Comparison of ENCODE assay signal across 8 mouse cellular contexts in genomic region chr5:131585684-131586331, GRCm38 (mm10).
A peak's percentile ranks its signal among the peaks of the same experiment; 100 is the strongest.
DNase-seq lines count a peak whose midpoint lies in the region; ATAC-seq lines count a peak whose summit lies in the region.

No protein-coding gene starts in this region.

- no peaks in the 10 kb centered on the region for H3K9me3 ChIP-seq in embryonic facial prominence, embryonic 10.5 days
- H3K9me3 ChIP-seq in midbrain, embryonic 13.5 days: no peaks in the 10 kb centered on the region

- peaks cover 37% of the 10 kb centered on the region for H3K4me1 ChIP-seq in embryonic facial prominence, embryonic 10.5 days
- H3K4me1 ChIP-seq in midbrain, embryonic 13.5 days (replicated peaks): peaks cover 54% of the 10 kb centered on the region

- peak overlapping the region; percentile 57 for H3K27ac ChIP-seq in embryonic facial prominence, embryonic 10.5 days (replicated peaks)
- H3K27ac ChIP-seq in midbrain, embryonic 13.5 days: peak overlapping the region; percentile 80

- WGBS in embryonic facial prominence, embryonic 10.5 days: 50% methylated on average over 26 of the region's 26 CpGs
- WGBS in midbrain, embryonic 13.5 days: 13% methylated on average over 26 of the region's 26 CpGs

- 0 out of 2 replicates have a peak overlapping the region, but pooled peaks have one; percentile 0 for H3K4me3 ChIP-seq in embryonic facial prominence, embryonic 10.5 days
- no peak overlapping the region; the same call in 1 of the 2 replicates for H3K4me3 ChIP-seq in midbrain, embryonic 13.5 days (replicated peaks)

- H3K27me3 ChIP-seq in embryonic facial prominence, embryonic 10.5 days (replicated peaks; ENCODE audit: low read depth, poor library complexity, severe bottlenecking): peaks cover 87% of the 10 kb centered on the region
- H3K27me3 ChIP-seq in midbrain, embryonic 13.5 days: peaks cover 39% of the 10 kb centered on the region

- intact Hi-C loops in gastrocnemius, postnatal 14 days (cut with DNase I; ENCODE audit: low total_unique reads): no loop called here
- intact Hi-C loops in gastrocnemius, postnatal 36 days (cut with DNase I): no loop called here
- intact Hi-C loops in heart, postnatal 10 days (cut with DNase I): no loop called here

- ATAC-seq in midbrain, embryonic 13.5 days: peak; percentile 83
- ATAC-seq in megakaryocyte progenitor cell, adult 5-6 weeks (replicated peaks; ENCODE audit: poor library complexity): no peak

- H3K4me2 ChIP-seq in midbrain, embryonic 13.5 days (replicated peaks): peak overlapping the region; percentile 42

- H3K9ac ChIP-seq in midbrain, embryonic 13.5 days (replicated peaks): peak overlapping the region; percentile 39

- DNase-seq in gastrocnemius, postnatal 14 days: peak; percentile 18
- no peak for DNase-seq in gastrocnemius, postnatal 36 days
- peak; percentile 47 for DNase-seq in embryonic facial prominence, embryonic 10.5 days (ENCODE audit: low spot score)
- peak; percentile 57 to 61 for DNase-seq in heart, postnatal 10 days
- no peak for DNase-seq in right cerebral cortex, postnatal 14 days
- no peak for DNase-seq in layer of hippocampus, adult 11-12 months (ENCODE audit: low spot score)

- H3K36me3 ChIP-seq in embryonic facial prominence, embryonic 10.5 days (replicated peaks): no peaks in the 10 kb centered on the region
- no peaks in the 10 kb centered on the region for H3K36me3 ChIP-seq in midbrain, embryonic 13.5 days

Comparison
In these comparisons a context has a peak if more than half of its experiments do, and no peak if none do; other contexts are left out.
1. DNase-seq: peak in gastrocnemius, postnatal 14 days (single experiment), embryonic facial prominence, embryonic 10.5 days (single experiment) and heart, postnatal 10 days (2 of 2); none in gastrocnemius, postnatal 36 days (0 of 2), right cerebral cortex, postnatal 14 days (single experiment) and layer of hippocampus, adult 11-12 months (single experiment).